ENCODE assay signal across 27 mouse cellular contexts in genomic region chr5:75579244-75579643, GRCm38 (mm10). TPM values are rescaled to one million over a fixed set of nuclear protein-coding genes. Genes with fewer than 3 reads are reported as not detected.
DNase-seq lines count a peak whose midpoint lies in the region; ATAC-seq and TF ChIP-seq lines count a peak whose summit lies in the region.
"Had no signal": no experiment of that assay in that cellular context is flagged by ENCODE, and none has a peak within 500 bp of the region (broad histone marks: within the 10 kb centered on the region; RNA-seq: fewer than 3 reads in every experiment).

No protein-coding gene starts in this region.

- ATAC-seq in lung, embryonic 16.5 days (ENCODE audit: low read depth): no peak
- no peak for ATAC-seq in G1E (ENCODE audit: extremely low read depth, insufficient number of reproducible peaks, low FRiP score, poor library complexity, severe bottlenecking)
- ATAC-seq in liver, embryonic 12.5 days: no peak
- no peak for ATAC-seq in liver, postnatal 0 days
- ATAC-seq: CD4-positive, CD25-positive, alpha-beta regulatory T cell, adult 4 months; forebrain, embryonic 13.5 days; inflammation-experienced regulatory T-cells, adult 6 months had no signal

- H3K36me3 ChIP-seq in lung, embryonic 16.5 days (ENCODE audit: control insufficient read depth, insufficient read depth, low read length): no peaks in the 10 kb centered on the region
- peaks cover 54% of the 10 kb centered on the region for H3K36me3 ChIP-seq in G1E (replicated peaks)
- H3K36me3 ChIP-seq in liver, embryonic 12.5 days: no peaks in the 10 kb centered on the region
- no peaks in the 10 kb centered on the region for H3K36me3 ChIP-seq in liver, postnatal 0 days (replicated peaks; ENCODE audit: insufficient read depth, low read length)
- H3K36me3 ChIP-seq: heart, embryonic 10.5 days; heart, embryonic 15.5 days; hindbrain, embryonic 12.5 days; midbrain, embryonic 12.5 days had no signal

- peaks cover 4% of the 10 kb centered on the region; the same call in 1 of the 2 replicates for H3K4me1 ChIP-seq in lung, embryonic 16.5 days (replicated peaks; ENCODE audit: control insufficient read depth, insufficient read depth, low read length)
- peaks cover 73% of the 10 kb centered on the region for H3K4me1 ChIP-seq in G1E (ENCODE audit: insufficient read depth, low read depth, low read length)
- peaks cover 85% of the 10 kb centered on the region for H3K4me1 ChIP-seq in liver, embryonic 12.5 days
- peaks cover 40% of the 10 kb centered on the region for H3K4me1 ChIP-seq in liver, postnatal 0 days (ENCODE audit: insufficient read depth)

- no peak for DNase-seq in lung, postnatal 14 days
- DNase-seq in G1E (ENCODE audit: low spot score): no peak
- no peak for DNase-seq in liver, postnatal 0 days
- no peak for DNase-seq in cerebellum, adult 11 months
- no peak for DNase-seq in MN1 (ENCODE audit: low spot score)
- DNase-seq in lung, postnatal 4 days: no peak
- DNase-seq: adrenal gland, adult 8-10 months; cerebellum, adult 8-10 months; cerebellum, postnatal 36 days; gastrocnemius, postnatal 25 days; heart, adult 11 months; kidney, adult 11 months; kidney, postnatal 14 days; layer of hippocampus, adult 9-11 months; lung, postnatal 10 days; spleen, adult 18-20 months; thymus, adult 2 months had no signal

- TF ChIP-seq CTCF in G1E (IDR thresholded peaks at IDR 0.05; ENCODE audit: low read depth, low read length): no peak
- TF ChIP-seq CTCF in liver, postnatal 0 days (IDR thresholded peaks at IDR 0.05; ENCODE audit: low read depth): no peak

- H3K9me3 ChIP-seq in lung, embryonic 16.5 days (ENCODE audit: control insufficient read depth, low read length): no peaks in the 10 kb centered on the region
- H3K9me3 ChIP-seq in G1E (replicated peaks): no peaks in the 10 kb centered on the region
- no peaks in the 10 kb centered on the region for H3K9me3 ChIP-seq in liver, embryonic 12.5 days (replicated peaks)
- no peaks in the 10 kb centered on the region for H3K9me3 ChIP-seq in liver, postnatal 0 days (ENCODE audit: low read length)
- H3K9me3 ChIP-seq: forebrain, embryonic 13.5 days; heart, embryonic 10.5 days; heart, embryonic 15.5 days; hindbrain, embryonic 12.5 days; midbrain, embryonic 12.5 days had no signal

- peak overlapping the region; percentile 24 for H3K4me2 ChIP-seq in lung, embryonic 16.5 days (ENCODE audit: low read depth, low read length)
- H3K4me2 ChIP-seq in liver, embryonic 12.5 days: peak overlapping the region; percentile 98
- H3K4me2 ChIP-seq in liver, postnatal 0 days (ENCODE audit: low read depth, low read length): peak overlapping the region; percentile 98
- H3K4me2 ChIP-seq: forebrain, embryonic 13.5 days; hindbrain, embryonic 12.5 days; midbrain, embryonic 12.5 days had no signal

- TF ChIP-seq EP300 in liver, postnatal 0 days (IDR thresholded peaks at IDR 0.05; ENCODE audit: low read depth): no peak

- no peak overlapping the region for H3K9ac ChIP-seq in lung, embryonic 16.5 days (ENCODE audit: low read length)
- H3K9ac ChIP-seq in liver, embryonic 12.5 days: no peak overlapping the region
- no peak overlapping the region for H3K9ac ChIP-seq in liver, postnatal 0 days (replicated peaks)
- H3K9ac ChIP-seq: forebrain, embryonic 13.5 days; heart, embryonic 15.5 days; hindbrain, embryonic 12.5 days; midbrain, embryonic 12.5 days had no signal

- no peak overlapping the region for H3K27ac ChIP-seq in lung, embryonic 16.5 days (ENCODE audit: low read length)
- H3K27ac ChIP-seq in liver, embryonic 12.5 days: peak overlapping the region; percentile 68
- no peak overlapping the region; the same call in 1 of the 2 replicates for H3K27ac ChIP-seq in liver, postnatal 0 days (ENCODE audit: low read depth)
- H3K27ac ChIP-seq: forebrain, embryonic 13.5 days; heart, embryonic 10.5 days; heart, embryonic 15.5 days; hindbrain, embryonic 12.5 days; midbrain, embryonic 12.5 days had no signal

- peaks cover 27% of the 10 kb centered on the region for H3K27me3 ChIP-seq in lung, embryonic 16.5 days (ENCODE audit: control insufficient read depth, insufficient read depth, low read depth, low read length)
- H3K27me3 ChIP-seq in G1E (ENCODE audit: insufficient read depth, low read length): no peaks in the 10 kb centered on the region
- peaks cover 21% of the 10 kb centered on the region for H3K27me3 ChIP-seq in liver, embryonic 12.5 days (replicated peaks)
- H3K27me3 ChIP-seq in liver, postnatal 0 days (ENCODE audit: insufficient read depth, low read length): peaks cover 24% of the 10 kb centered on the region
- H3K27me3 ChIP-seq: hindbrain, embryonic 12.5 days had no signal

- H3K4me3 ChIP-seq in lung, embryonic 16.5 days (ENCODE audit: low read length): no peak overlapping the region
- H3K4me3 ChIP-seq in G1E (ENCODE audit: low read depth, low read length): peak overlapping the region; percentile 97
- peak overlapping the region; percentile 71; the same call in 1 of the 2 replicates for H3K4me3 ChIP-seq in liver, embryonic 12.5 days
- H3K4me3 ChIP-seq in liver, postnatal 0 days (ENCODE audit: low read depth, low read length): no peak overlapping the region
- H3K4me3 ChIP-seq: forebrain, embryonic 13.5 days; heart, embryonic 10.5 days; heart, embryonic 15.5 days; hindbrain, embryonic 12.5 days; midbrain, embryonic 12.5 days; myocyte had no signal

- 81% methylated on average over 5 of the region's 5 CpGs for WGBS in lung, embryonic 16.5 days
- WGBS in liver, embryonic 12.5 days (ENCODE audit: insufficient replicate concordance): 24% methylated on average over 5 of the region's 5 CpGs
- 29% methylated on average over 5 of the region's 5 CpGs for WGBS in liver, postnatal 0 days (ENCODE audit: insufficient replicate concordance)

RNA-seq across cellular contexts. Expression of gene Kit, which starts 4.5 kb away (rescaled TPM):
- polyA plus RNA-seq in lung, embryonic 16.5 days (2015; fragmentation: Nextera tagmentation; extraction: Ambion mirVana): 49.6 and 54.3 TPM in 2 replicates
- total RNA-seq in G1E (2014; fragmentation: Nextera tagmentation) (1,075 and 1,098 TPM in 2 replicates), G1E (2017) (485 and 576 TPM in 2 replicates)
- 84.7 and 109 TPM in 2 replicates for polyA plus RNA-seq in G1E (2012)
- 25.6 and 25.8 TPM in 2 replicates for polyA plus RNA-seq in liver, embryonic 12.5 days (2016; fragmentation: Nextera tagmentation; extraction: Ambion mirVana)
- polyA plus RNA-seq in liver, postnatal 0 days (2015; fragmentation: Nextera tagmentation; extraction: Ambion mirVana): 6.5 and 6.8 TPM in 2 replicates
- polyA plus RNA-seq: myocyte had no signal

Comparison
In these comparisons a context has a peak if more than half of its experiments do, and no peak if none do; other contexts are left out.
1. H3K4me3 ChIP-seq: peak in G1E (single experiment) and liver, embryonic 12.5 days (single experiment); none in lung, embryonic 16.5 days (single experiment) and liver, postnatal 0 days (single experiment).
2. H3K4me2 ChIP-seq: peak in every context shown above with its lines; median percentile 98 in liver, embryonic 12.5 days; 98 in liver, postnatal 0 days; 24 in lung, embryonic 16.5 days.